Mouse (Mus musculus) embryonic facial prominence, embryonic 11.5 days (tissue): ENCODE data around the gene Gnb1. TPM values are rescaled to one million over a fixed set of nuclear protein-coding genes. Genes with fewer than 3 reads are reported as not detected.

Experiments
- ATAC-seq: fragments of 200-750 bp; cut with Nextera tagmentation; replicated peaks from 2 replicates; pipeline ENCODE4 v1.8.0; 2017; ENCODE audit warnings: low read depth; ENCODE audit not compliant: insufficient number of reproducible peaks, low FRiP score, low TSS enrichment
- DNase-seq: peaks from one replicate; pipeline ENCODE4 v3.0.0-alpha.2; 2015; ENCODE audit warnings: low spot score
- H3K27ac ChIP-seq: fragments of 300-500 bp; sonication (generic); replicated peaks from 2 replicates; pipeline ENCODE4 v1.5.1; 2014; ENCODE audit warnings: mild to moderate bottlenecking, low read depth, low read length, control low read depth
- H3K27me3 ChIP-seq: fragments of 300-500 bp; sonication (generic); 2 replicates; pipeline ENCODE4 v1.6.1; 2014; ENCODE audit warnings: mild to moderate bottlenecking, low read length, moderate library complexity, mixed read lengths; ENCODE audit not compliant: control insufficient read depth, insufficient read depth
- H3K36me3 ChIP-seq: fragments of 300-500 bp; sonication (generic); replicated peaks from 2 replicates; pipeline ENCODE4 v1.6.1; 2014; ENCODE audit warnings: low read depth, mild to moderate bottlenecking, low read length, moderate library complexity, mixed read lengths; ENCODE audit not compliant: control insufficient read depth, insufficient read depth
- H3K4me1 ChIP-seq: fragments of 300-500 bp; sonication (generic); 2 replicates; pipeline ENCODE4 v1.6.1; 2014; ENCODE audit warnings: low read length, mixed read lengths; ENCODE audit not compliant: control insufficient read depth, insufficient read depth
- H3K4me2 ChIP-seq: fragments of 300-500 bp; sonication (generic); 2 replicates; pipeline ENCODE4 v1.6.1; 2014; ENCODE audit warnings: low read depth, mild to moderate bottlenecking, control low read depth, low read length, moderate library complexity
- H3K4me3 ChIP-seq: fragments of 300-500 bp; sonication (generic); 2 replicates; pipeline ENCODE4 v1.5.1; 2014; ENCODE audit warnings: low read depth, low read length, control low read depth
- H3K9ac ChIP-seq: fragments of 300-500 bp; sonication (generic); replicated peaks from 2 replicates; pipeline ENCODE4 v1.6.1; 2014; ENCODE audit warnings: mild to moderate bottlenecking, control low read depth, low read length
- H3K9me3 ChIP-seq: fragments of 300-500 bp; sonication (generic); replicated peaks from 2 replicates; pipeline ENCODE4 v1.6.1; 2016; ENCODE audit warnings: mild to moderate bottlenecking, low read length, inconsistent platforms, mixed read lengths; ENCODE audit not compliant: control insufficient read depth
- WGBS: fragments of 180-500 bp; shearing (Covaris S2); extraction: QIAGEN DNeasy Blood & Tissue Kit; methylation state at CpG from one replicate; pipeline ENCODE4 v1.1.7; 2014; 5-methylcytosine and 5-hydroxymethylcytosine counted together
- polyA plus RNA-seq: library from polyadenylated mRNA; unstranded; fragments of >200 nt; fragmentation: Nextera tagmentation; extraction: Ambion mirVana; gene quantifications from 2 replicates; pipeline ENCODE4 v1.2.1, GENCODE M21; 2014

Gene Gnb1
- polyA plus RNA-seq, 1 experiment from 2014 or later = 691 TPM

DNA sequence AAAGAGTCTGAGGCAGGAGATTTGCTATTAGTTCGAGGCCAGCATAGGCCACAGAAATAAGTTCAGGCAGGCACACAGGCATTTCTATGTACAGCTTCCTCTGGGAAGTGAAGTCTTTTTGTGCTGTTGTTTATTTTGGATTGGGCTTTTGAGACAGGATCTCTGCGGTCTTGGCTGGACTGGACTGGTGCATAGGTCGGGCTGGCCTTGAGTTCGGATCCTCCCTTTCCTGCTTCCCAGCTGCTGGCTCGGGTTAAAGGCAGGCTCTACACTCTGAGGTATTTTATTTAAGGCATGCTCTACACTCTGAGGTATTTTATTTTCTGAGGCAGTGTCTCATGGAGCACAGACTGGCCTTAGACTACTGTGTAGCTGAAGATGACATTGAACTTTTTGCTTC lies 34.6 kb downstream of the Gnb1 start:
- Histone ChIP-seq H3K4me3 (no peak overlapping the region), H3K27ac (no peak overlapping the region), H3K9me3 (no peaks in the 10 kb centered on the region), H3K4me2 (no peak overlapping the region), H3K4me1 (no peaks in the 10 kb centered on the region), H3K36me3 (no peaks in the 10 kb centered on the region), H3K27me3 (no peaks in the 10 kb centered on the region), H3K9ac (no peak overlapping the region)
- ATAC-seq (no peak), DNase-seq (no peak)
- 86% methylated on average over 5 of the region's 5 CpGs for WGBS

DNA sequence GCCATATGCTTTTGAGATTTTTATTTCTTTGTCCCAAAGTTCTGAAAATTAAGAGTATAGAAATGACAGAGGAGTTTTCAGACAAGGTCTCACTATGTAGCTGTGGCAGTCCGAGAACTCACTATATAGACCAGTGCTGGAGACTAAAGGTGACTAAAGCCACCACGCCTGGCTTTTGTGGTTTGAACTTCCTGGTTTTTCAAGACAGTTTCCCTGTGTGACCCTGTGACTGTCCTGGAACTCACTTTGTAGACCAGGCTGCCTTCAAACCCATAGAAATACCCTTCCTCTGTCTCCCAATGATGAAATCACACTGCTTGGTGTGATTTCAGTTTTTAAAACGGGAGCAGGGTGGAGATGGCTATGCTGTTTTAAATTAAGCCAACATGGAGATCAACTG lies 38.1 kb downstream of the Gnb1 start:
- H3K4me2 ChIP-seq = no peak overlapping the region
- no peaks in the 10 kb centered on the region for H3K9me3 ChIP-seq
- H3K27ac ChIP-seq = no peak overlapping the region
- DNase-seq = no peak
- 87% methylated on average over 3 of the region's 3 CpGs for WGBS
- H3K27me3 ChIP-seq = no peaks in the 10 kb centered on the region
- no peak overlapping the region for H3K4me3 ChIP-seq
- no peak for ATAC-seq
- no peaks in the 10 kb centered on the region for H3K4me1 ChIP-seq
- peaks cover 4% of the 10 kb centered on the region; the same call in 1 of the 2 replicates for H3K36me3 ChIP-seq
- no peak overlapping the region for H3K9ac ChIP-seq

DNA sequence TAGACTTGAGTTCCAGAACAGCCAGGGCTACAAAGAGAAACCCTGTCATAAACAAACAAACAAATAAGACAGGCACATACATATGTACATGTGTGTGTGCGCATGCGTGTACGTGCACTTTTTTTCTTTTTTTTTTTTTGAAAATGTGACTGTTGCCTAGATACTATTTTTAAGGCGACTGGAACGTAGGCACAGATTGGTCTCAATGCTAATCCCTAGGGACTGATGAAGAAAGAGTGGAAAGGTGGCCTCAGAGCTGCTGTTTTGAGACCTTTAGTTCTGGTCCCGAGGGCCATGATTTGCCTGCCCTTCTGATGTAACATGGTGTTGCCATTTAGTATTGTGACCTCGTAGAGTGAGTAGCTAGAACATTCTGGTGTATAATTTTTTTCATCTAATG lies 58.8 kb downstream of the Gnb1 start:
- H3K36me3 ChIP-seq = peaks cover 29% of the 10 kb centered on the region
- H3K4me2 ChIP-seq = no peak overlapping the region
- ATAC-seq (no peak), DNase-seq (no peak)
- no peak overlapping the region for H3K4me3 ChIP-seq
- WGBS = 92% methylated on average over 7 of the region's 7 CpGs
- H3K9me3 ChIP-seq = no peaks in the 10 kb centered on the region
- no peak overlapping the region for H3K9ac ChIP-seq
- H3K27me3 ChIP-seq = no peaks in the 10 kb centered on the region
- no peak overlapping the region for H3K27ac ChIP-seq
- no peaks in the 10 kb centered on the region for H3K4me1 ChIP-seq

DNA sequence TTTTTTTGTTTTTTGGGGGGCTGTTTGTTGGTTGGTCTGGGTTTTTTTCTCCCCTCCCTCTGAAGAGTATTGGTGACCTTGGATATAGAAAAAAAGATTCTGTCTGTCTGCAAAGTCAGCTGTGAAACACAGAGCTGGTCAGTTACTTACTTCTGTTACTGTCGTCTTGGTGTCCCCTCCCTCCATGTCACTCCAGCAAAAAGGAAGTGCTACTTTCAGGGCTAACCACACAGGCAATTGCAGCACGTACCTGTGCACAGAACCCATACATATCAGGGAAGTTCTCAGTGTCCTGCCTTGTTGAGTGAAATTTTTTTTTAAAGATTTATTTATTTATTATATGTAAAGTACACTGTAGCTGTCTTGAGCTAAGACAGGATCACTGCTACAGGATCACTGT lies 59.3 kb downstream of the Gnb1 start:
- WGBS = 84% methylated on average over 2 of the region's 2 CpGs
- H3K4me3 ChIP-seq = no peak overlapping the region
- no peak overlapping the region for H3K4me2 ChIP-seq
- no peak for ATAC-seq
- no peak overlapping the region for H3K9ac ChIP-seq
- H3K27me3 ChIP-seq = no peaks in the 10 kb centered on the region
- no peaks in the 10 kb centered on the region for H3K9me3 ChIP-seq
- DNase-seq = no peak
- peaks cover 30% of the 10 kb centered on the region for H3K36me3 ChIP-seq
- no peaks in the 10 kb centered on the region for H3K4me1 ChIP-seq
- H3K27ac ChIP-seq = no peak overlapping the region

DNA sequence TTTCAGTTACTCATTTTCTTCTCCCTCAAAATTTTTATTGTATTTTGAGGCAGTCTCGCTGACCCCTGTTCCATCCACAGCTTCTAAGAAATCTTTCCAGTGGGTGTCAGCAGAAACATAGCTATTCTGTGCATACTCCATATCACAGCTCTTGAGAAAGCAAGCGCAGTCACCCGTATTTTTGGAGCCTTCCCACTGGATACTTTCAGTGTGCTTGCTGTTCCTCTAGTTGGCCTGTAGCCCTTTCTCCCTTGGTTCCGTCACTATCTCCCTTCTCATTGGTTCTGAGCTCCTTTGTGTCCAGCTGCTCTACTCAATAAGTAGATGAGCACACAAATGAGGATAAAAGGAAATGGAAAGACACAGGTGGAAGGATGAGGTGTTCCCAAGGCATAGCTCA lies 59.9 kb downstream of the Gnb1 start:
- DNase-seq = no peak
- no peaks in the 10 kb centered on the region for H3K27me3 ChIP-seq
- no peaks in the 10 kb centered on the region for H3K4me1 ChIP-seq
- no peaks in the 10 kb centered on the region for H3K9me3 ChIP-seq
- ATAC-seq = no peak
- 94% methylated on average over 4 of the region's 4 CpGs for WGBS
- H3K4me2 ChIP-seq = no peak overlapping the region
- H3K27ac ChIP-seq = no peak overlapping the region
- H3K4me3 ChIP-seq = no peak overlapping the region
- no peak overlapping the region for H3K9ac ChIP-seq
- H3K36me3 ChIP-seq = peaks cover 31% of the 10 kb centered on the region

DNA sequence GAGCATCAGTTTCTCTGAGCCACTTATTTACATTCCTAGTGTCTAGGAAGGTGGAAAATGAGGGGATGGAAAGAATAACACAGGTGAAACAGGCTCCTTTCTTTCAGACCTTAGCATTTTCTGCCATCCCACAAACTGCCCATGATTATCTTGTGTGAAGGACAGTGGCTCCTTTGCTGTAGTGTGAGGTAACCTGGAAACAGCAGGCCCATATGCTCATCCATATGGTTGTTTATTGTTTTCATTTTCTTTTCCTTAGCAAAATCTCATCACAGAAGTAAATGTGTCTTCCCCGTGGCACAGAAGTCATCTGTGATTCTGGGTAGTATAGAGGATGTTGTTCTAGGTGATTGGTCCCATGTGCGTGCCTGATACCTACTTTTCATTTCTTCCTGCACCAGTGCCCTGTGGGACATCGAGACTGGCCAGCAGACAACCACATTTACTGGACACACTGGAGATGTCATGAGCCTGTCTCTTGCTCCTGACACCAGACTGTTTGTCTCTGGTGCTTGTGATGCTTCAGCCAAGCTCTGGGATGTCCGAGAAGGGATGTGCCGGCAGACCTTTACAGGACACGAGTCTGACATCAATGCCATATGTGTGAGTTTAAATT lies 61.9 kb downstream of the Gnb1 start:
- no peak overlapping the region for H3K9ac ChIP-seq
- peaks cover 31% of the 10 kb centered on the region for H3K36me3 ChIP-seq
- H3K4me2 ChIP-seq = no peak overlapping the region
- DNase-seq = no peak
- no peak overlapping the region for H3K27ac ChIP-seq
- no peaks in the 10 kb centered on the region for H3K27me3 ChIP-seq
- WGBS = 86% methylated on average over 6 of the region's 6 CpGs
- no peaks in the 10 kb centered on the region for H3K9me3 ChIP-seq
- no peak for ATAC-seq
- H3K4me3 ChIP-seq = no peak overlapping the region
- no peaks in the 10 kb centered on the region for H3K4me1 ChIP-seq

DNA sequence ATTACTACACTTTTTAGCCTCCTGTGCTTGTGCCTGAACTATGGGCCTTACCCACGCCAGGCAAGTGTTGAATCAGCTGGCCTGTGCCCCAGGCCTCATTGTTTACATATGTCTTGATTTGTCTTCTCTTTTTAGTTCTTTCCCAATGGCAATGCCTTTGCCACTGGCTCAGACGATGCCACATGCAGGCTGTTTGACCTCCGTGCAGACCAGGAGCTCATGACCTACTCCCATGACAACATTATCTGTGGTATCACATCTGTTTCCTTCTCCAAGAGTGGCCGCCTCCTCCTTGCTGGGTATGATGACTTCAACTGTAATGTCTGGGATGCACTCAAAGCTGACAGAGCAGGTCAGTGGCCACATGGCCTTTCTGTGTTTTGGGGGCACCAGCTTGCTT lies 63.7 kb downstream of the Gnb1 start:
- Histone ChIP-seq H3K4me2 (no peak overlapping the region), H3K27me3 (no peaks in the 10 kb centered on the region), H3K4me1 (no peaks in the 10 kb centered on the region), H3K9ac (no peak overlapping the region), H3K4me3 (no peak overlapping the region), H3K27ac (no peak overlapping the region), H3K36me3 (peaks cover 36% of the 10 kb centered on the region), H3K9me3 (no peaks in the 10 kb centered on the region)
- ATAC-seq = no peak
- WGBS = 77% methylated on average over 4 of the region's 4 CpGs
- DNase-seq = no peak

DNA sequence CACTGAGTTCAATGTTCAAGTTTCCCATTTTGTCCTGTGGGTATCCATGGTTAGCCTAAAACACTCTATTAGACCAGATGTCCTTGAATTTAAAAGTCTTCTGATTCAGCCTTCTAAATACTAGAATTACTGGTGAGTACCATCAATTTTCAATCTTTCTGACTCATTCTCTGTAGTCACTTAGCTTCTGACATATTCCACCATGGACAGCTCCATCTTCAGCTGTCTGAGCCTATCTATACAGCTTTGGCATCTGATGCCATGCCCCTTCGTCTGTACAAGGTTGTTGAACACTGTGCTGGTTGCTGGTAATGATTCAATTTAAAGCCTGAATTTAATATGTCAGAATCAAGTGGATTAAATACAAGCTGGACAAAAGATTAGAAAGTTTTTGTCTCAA lies 64.3 kb downstream of the Gnb1 start:
- DNase-seq (no peak), ATAC-seq (no peak)
- Histone ChIP-seq H3K27me3 (no peaks in the 10 kb centered on the region), H3K27ac (no peak overlapping the region), H3K9ac (no peak overlapping the region), H3K4me1 (no peaks in the 10 kb centered on the region), H3K4me3 (no peak overlapping the region), H3K9me3 (no peaks in the 10 kb centered on the region), H3K36me3 (peaks cover 39% of the 10 kb centered on the region), H3K4me2 (no peak overlapping the region)
- 74% methylated on average over 1 of the region's 1 CpGs for WGBS
